Mouse (Mus musculus) MEL (cell line): Measurements from ENCODE around the gene Rpl31. TPM values are rescaled to one million over a fixed set of nuclear protein-coding genes. Genes with fewer than 3 reads are reported as not detected.

Source experiments
- DNase-seq: peaks from one replicate; pipeline ENCODE4 v3.0.0; 2011; ENCODE audit warnings: low read depth, low spot score
- H3K27ac ChIP-seq: 2 replicates; pipeline ENCODE4 v1.5.1; 2012; ENCODE audit warnings: low read depth, mild to moderate bottlenecking, control low read depth, low read length, moderate library complexity; ENCODE audit not compliant: control insufficient read depth
- H3K27me3 ChIP-seq, 2 experiments: fragments of 150-350 bp in 1 of 2; sonication (generic) in 1 of 2; 2 replicates each; pipeline ENCODE4 v1.6.1; 2012; ENCODE audit warnings: low read length in 2 of 2, mild to moderate bottlenecking in 2 of 2, improper control_type of control experiment in 1 of 2, moderate library complexity in 1 of 2; ENCODE audit not compliant: insufficient read depth in 2 of 2, control insufficient read depth in 1 of 2
- H3K36me3 ChIP-seq, 2 experiments: 2 replicates each; pipeline ENCODE4 v1.6.1; 2012 to 2014; ENCODE audit warnings: low read length in 2 of 2, improper control_type of control experiment in 1 of 2, inconsistent platforms in 1 of 2, mild to moderate bottlenecking in 1 of 2; ENCODE audit not compliant: insufficient read depth in 2 of 2, control insufficient read depth in 1 of 2
- H3K4me1 ChIP-seq, 2 experiments: fragments of 150-350 bp in 1 of 2; sonication (generic) in 1 of 2; 2 replicates each; pipeline ENCODE4 v1.6.1; 2012; ENCODE audit warnings: low read length in 2 of 2, improper control_type of control experiment in 1 of 2, mild to moderate bottlenecking in 1 of 2; ENCODE audit not compliant: insufficient read depth in 2 of 2, control insufficient read depth in 1 of 2
- H3K4me3 ChIP-seq, 2 experiments: fragments of 150-350 bp in 1 of 2; sonication (generic) in 1 of 2; 2 replicates each; pipeline ENCODE4 v1.5.1; 2012; ENCODE audit warnings: low read depth in 2 of 2, low read length in 2 of 2, mild to moderate bottlenecking in 2 of 2, moderate library complexity in 2 of 2, control low read depth in 1 of 2, improper control_type of control experiment in 1 of 2; ENCODE audit not compliant: control insufficient read depth in 1 of 2, insufficient read depth in 1 of 2
- H3K79me2 ChIP-seq: 2 replicates; pipeline ENCODE4 v1.6.1; 2012; ENCODE audit warnings: mild to moderate bottlenecking, low read length, moderate library complexity; ENCODE audit not compliant: control insufficient read depth, poor library complexity, insufficient read depth
- H3K9ac ChIP-seq: 2 replicates; pipeline ENCODE4 v1.6.1; 2012; ENCODE audit warnings: low read depth, mild to moderate bottlenecking, control low read depth, low read length, moderate library complexity; ENCODE audit not compliant: control insufficient read depth, poor library complexity, severe bottlenecking
- H3K9me3 ChIP-seq: fragments of 150-350 bp; sonication (generic); replicated peaks from 2 replicates; pipeline ENCODE4 v1.6.1; 2012; ENCODE audit warnings: mild to moderate bottlenecking, low read length, improper control_type of control experiment, moderate library complexity; ENCODE audit not compliant: insufficient read depth
- BHLHE40 ChIP-seq: IDR thresholded peaks from 2 replicates; pipeline ENCODE4 v1.6.1; 2012; ENCODE audit warnings: low read depth, mild to moderate bottlenecking, inconsistent platforms, low read length, improper control_type of control experiment, borderline replicate concordance
- CHD1 ChIP-seq: IDR thresholded peaks from 2 replicates; pipeline ENCODE4 v1.6.1; 2012; ENCODE audit warnings: low read depth, mild to moderate bottlenecking, inconsistent platforms, low read length, improper control_type of control experiment
- CHD2 ChIP-seq: IDR thresholded peaks from 2 replicates; pipeline ENCODE4 v1.6.1; 2011; ENCODE audit warnings: low read length, improper control_type of control experiment
- ETS1 ChIP-seq: IDR thresholded peaks from 2 replicates; pipeline ENCODE4 v1.6.1; 2012; ENCODE audit warnings: low read depth, mild to moderate bottlenecking, inconsistent platforms, low read length, improper control_type of control experiment, moderate library complexity
- GATA1 ChIP-seq: IDR thresholded peaks from 2 replicates; pipeline ENCODE4 v1.6.1; 2011; ENCODE audit warnings: low read depth, low read length, improper control_type of control experiment
- MEF2A ChIP-seq: IDR thresholded peaks from 2 replicates; pipeline ENCODE4 v1.6.1; 2014; ENCODE audit warnings: low read depth, mild to moderate bottlenecking, inconsistent platforms, low read length, improper control_type of control experiment; ENCODE audit not compliant: poor library complexity, insufficient replicate concordance, severe bottlenecking; ENCODE audit errors: extremely low read depth
- MYB ChIP-seq: IDR thresholded peaks from 2 replicates; pipeline ENCODE4 v1.6.1; 2011; ENCODE audit warnings: mild to moderate bottlenecking, low read depth, low read length, improper control_type of control experiment
- MYC ChIP-seq: IDR thresholded peaks from 2 replicates; pipeline ENCODE4 v1.6.1; 2011; ENCODE audit warnings: low read depth, mild to moderate bottlenecking, low read length, improper control_type of control experiment, moderate library complexity
- POLR2A ChIP-seq, 2 experiments: IDR thresholded peaks; 2 replicates each; pipeline ENCODE4 v1.6.1; 2011 to 2012; ENCODE audit warnings: low read length in 2 of 2, mild to moderate bottlenecking in 2 of 2, control low read depth in 1 of 2, improper control_type of control experiment in 1 of 2, low read depth in 1 of 2, moderate library complexity in 1 of 2; ENCODE audit not compliant: control insufficient read depth in 1 of 2, insufficient read depth in 1 of 2, poor library complexity in 1 of 2
- POLR2AphosphoS5 ChIP-seq: IDR thresholded peaks from 2 replicates; pipeline ENCODE4 v1.6.1; 2012; ENCODE audit warnings: low read depth, borderline replicate concordance, mild to moderate bottlenecking, inconsistent platforms, low read length, moderate library complexity, mixed read lengths
- SMC3 ChIP-seq: IDR thresholded peaks from 2 replicates; pipeline ENCODE4 v1.6.1; 2011; ENCODE audit warnings: low read depth, low read length, improper control_type of control experiment
- TCF12 ChIP-seq: IDR thresholded peaks from 2 replicates; pipeline ENCODE4 v1.6.1; 2014; ENCODE audit warnings: low read depth, mild to moderate bottlenecking, inconsistent platforms, low read length, improper control_type of control experiment, moderate library complexity
- ZC3H11A ChIP-seq: IDR thresholded peaks from 2 replicates; pipeline ENCODE4 v1.6.1; 2012; ENCODE audit warnings: low read depth, mild to moderate bottlenecking, inconsistent platforms, low read length, improper control_type of control experiment
- ZNF384 ChIP-seq: IDR thresholded peaks from 2 replicates; pipeline ENCODE4 v1.6.1; 2012; ENCODE audit warnings: low read depth, mild to moderate bottlenecking, inconsistent platforms, low read length, improper control_type of control experiment
- polyA plus RNA-seq, 2 experiments: library from polyadenylated mRNA; stranded (reverse) in 1 of 2; unstranded in 1 of 2; fragments of >175 nt in 1 of 2; fragments of >200 nt in 1 of 2; gene quantifications; 2 replicates each; pipeline versions ENCODE4 v1.2.1 to v1.2.4; 2012; ENCODE audit warnings: low replicate concordance in 2 of 2, low read depth in 1 of 2; ENCODE audit not compliant: insufficient read length in 2 of 2, insufficient read depth in 1 of 2, missing spikeins in 1 of 2
- total RNA-seq: library from RNA; depleted of rRNA; stranded (reverse); fragments of 300-350 nt; gene quantifications from 2 replicates; pipeline ENCODE4 v1.2.3, GENCODE M21; 2012; rRNA removed

Gene Rpl31
- total and polyA plus RNA-seq, 3 experiments = 848 to 2,111 TPM; not detected in 1

GRCm38 (mm10) chr1:39420987-39421386, 53.3 kb downstream of the Rpl31 start:
- no peak for TF ChIP-seq GATA1
- no peak for TF ChIP-seq MEF2A
- no peak for TF ChIP-seq POLR2AphosphoS5
- TF ChIP-seq MYB = no peak
- no peak for TF ChIP-seq ZC3H11A
- TF ChIP-seq CHD1 = no peak
- no peak for TF ChIP-seq BHLHE40
- no peak for TF ChIP-seq ETS1
- no peak for TF ChIP-seq TCF12
- TF ChIP-seq POLR2A (IDR thresholded peaks at IDR 0.05; ENCODE audit: control insufficient read depth in 1 of 2, insufficient read depth in 1 of 2, low read depth in 1 of 2, low read length in 2 of 2, poor library complexity in 1 of 2) = no peak
- no peak for TF ChIP-seq MYC
- no peak for TF ChIP-seq ZNF384
- TF ChIP-seq CHD2 = no peak
- no peak for TF ChIP-seq SMC3
- no peak for DNase-seq
- Histone ChIP-seq H3K4me3 (no peak overlapping the region), H3K9ac (no peak overlapping the region), H3K4me1 (peaks cover 0 to 3% of the 10 kb centered on the region in 2 experiments; a peak in 1 of 4 replicates), H3K9me3 (no peaks in the 10 kb centered on the region), H3K36me3 (peaks cover 0 to 2% of the 10 kb centered on the region in 2 experiments; a peak in 3 of 4 replicates), H3K79me2 (no peaks in the 10 kb centered on the region), H3K27me3 (no peaks in the 10 kb centered on the region), H3K27ac (no peak overlapping the region)

Other genes starting within 250 kb of the Rpl31 start
- not detected in 2 replicates for gene Npas2, start 174.1 kb upstream of the Rpl31 start, total RNA-seq
- not detected for gene Npas2, start 174.1 kb upstream of the Rpl31 start, polyA plus RNA-seq
- 1.5 TPM in 2 replicates for gene Tbc1d8, start 110.9 kb downstream of the Rpl31 start, total RNA-seq
- gene Tbc1d8, start 110.9 kb downstream of the Rpl31 start, polyA plus RNA-seq = 1 to 10 TPM in 1 of 2 experiments, not detected in 1; 2.4 TPM
- gene Cnot11, start 167.2 kb downstream of the Rpl31 start, total RNA-seq = 20.0 and 21.1 TPM in 2 replicates
- gene Cnot11, start 167.2 kb downstream of the Rpl31 start, polyA plus RNA-seq = 10 to 100 TPM; 37.9 to 46.0 TPM
- 33.0 and 37.1 TPM in 2 replicates for gene Rnf149, start 209.6 kb downstream of the Rpl31 start, total RNA-seq
- gene Rnf149, start 209.6 kb downstream of the Rpl31 start, polyA plus RNA-seq = 10 to 100 TPM in 1 of 2 experiments, not detected in 1; 46.4 TPM